Mouse (Mus musculus): Measurements from ENCODE around the gene Exosc10.

DNA sequence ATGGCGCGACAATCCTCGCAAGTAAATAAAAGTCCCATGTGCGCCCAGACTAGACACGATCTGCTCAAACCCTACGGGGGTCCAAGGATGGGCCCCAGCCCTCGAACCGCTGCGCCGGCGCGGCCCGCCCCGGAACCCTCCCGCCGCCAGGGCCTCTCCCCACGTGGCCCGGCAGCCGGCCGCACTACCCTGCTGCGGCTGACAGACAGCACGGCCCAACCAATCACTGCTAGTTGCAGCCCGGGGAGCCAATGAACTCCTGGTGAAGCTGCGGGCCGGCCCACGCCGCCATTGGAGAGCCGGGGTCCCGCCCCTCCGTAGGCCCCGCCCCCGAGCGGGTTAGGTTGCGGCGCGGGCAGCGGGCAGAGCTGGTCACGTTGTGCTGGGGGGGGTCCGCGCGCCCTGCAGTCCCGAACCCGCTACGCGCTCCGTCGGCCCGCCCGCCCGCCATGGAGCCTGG, 33.0 kb downstream of the Exosc10 start, which contains the start of gene Srm:
- TF ChIP-seq CTCF (IDR thresholded peaks at IDR 0.05; ENCODE audit: low read depth, low read length) (no peak), POLR2A (IDR thresholded peaks at IDR 0.05; ENCODE audit: borderline replicate concordance, low read depth, low read length) (no peak)

All from bone marrow macrophage, adult 2 months (primary cell).